Mouse (Mus musculus): ENCODE data around the gene 1700122O11Rik.

DNA sequence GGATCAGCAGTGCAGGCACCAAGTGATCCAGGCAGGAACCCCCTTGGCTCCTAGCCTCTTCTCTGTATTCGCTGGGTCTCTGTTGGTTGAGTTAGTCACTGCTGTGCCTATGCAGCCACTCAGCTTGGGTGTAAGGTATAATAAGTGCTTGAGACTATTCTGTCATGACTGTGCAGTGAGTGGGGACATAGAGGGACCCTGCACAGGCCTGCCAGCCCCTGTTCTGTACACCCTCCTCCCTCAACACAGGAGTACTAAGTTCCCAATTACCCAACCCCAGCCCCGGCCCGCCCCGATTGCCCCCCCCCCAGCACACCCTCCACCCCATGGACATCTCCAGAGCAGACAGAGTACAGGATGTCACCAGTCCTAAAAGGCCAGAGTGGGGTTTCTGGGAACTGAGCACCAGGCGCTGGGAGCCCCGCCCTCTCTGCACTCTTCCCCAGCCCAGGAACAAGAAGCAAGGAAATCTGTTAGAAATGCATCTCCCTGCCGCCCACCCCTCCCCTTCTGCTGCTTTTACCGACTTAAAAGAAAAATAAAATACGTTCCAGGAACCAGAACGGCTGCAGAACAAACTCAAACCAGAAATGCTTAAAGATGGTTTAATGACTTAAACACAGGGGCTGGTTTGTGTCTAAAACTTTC, 26.2 kb upstream of the 1700122O11Rik start:
- TF ChIP-seq CTCF (IDR thresholded peaks at IDR 0.05; ENCODE audit: low read depth, low read length): no peak
- no peak for TF ChIP-seq GATA1 (IDR thresholded peaks at IDR 0.05; ENCODE audit: borderline replicate concordance, low read length)
- TF ChIP-seq GATA2 (IDR thresholded peaks at IDR 0.05; ENCODE audit: borderline replicate concordance, low read depth, low read length): no peak
- TF ChIP-seq TAL1 (conservative IDR thresholded peaks at IDR 0.05; ENCODE audit: low read depth, low read length): no peak
- no peak for TF ChIP-seq POLR2AphosphoS5 (IDR thresholded peaks at IDR 0.05; ENCODE audit: insufficient replicate concordance, low read depth, low read length)
